Mouse (Mus musculus) hindbrain, embryonic 14.5 days (tissue): ENCODE measurements at regions not wholly inside any gene's neighbourhood (a gene's known extent, or its start where the extent isn't known, plus 50 kb on each side); places are given as distances from the start of the nearest gene placed in this dataset.

Experiments
- ATAC-seq: fragments of 200-750 bp; cut with Nextera tagmentation; 2 replicates; pipeline ENCODE4 v1.8.0; 2017; ENCODE audit warnings: moderate number of reproducible peaks, mild to moderate bottlenecking, moderate TSS enrichment, moderate library complexity; ENCODE audit not compliant: low FRiP score
- DNase-seq: peaks from one replicate; pipeline ENCODE4 v3.0.0-alpha.2; 2015; ENCODE audit warnings: low spot score
- H3K27ac ChIP-seq: fragments of 300-500 bp; sonication (generic); 2 replicates; pipeline ENCODE4 v1.5.1; 2014; ENCODE audit warnings: mild to moderate bottlenecking, moderate library complexity
- H3K27me3 ChIP-seq: fragments of 300-500 bp; sonication (generic); 2 replicates; pipeline ENCODE4 v1.6.1; 2014; ENCODE audit warnings: mild to moderate bottlenecking, low read length, mixed read lengths; ENCODE audit not compliant: control insufficient read depth, insufficient read depth
- H3K36me3 ChIP-seq: fragments of 300-500 bp; sonication (generic); replicated peaks from 2 replicates; pipeline ENCODE4 v1.6.1; 2014; ENCODE audit not compliant: control insufficient read depth, insufficient read depth
- H3K4me1 ChIP-seq: fragments of 300-500 bp; sonication (generic); replicated peaks from 2 replicates; pipeline ENCODE4 v1.6.1; 2014; ENCODE audit warnings: antibody characterized with exemption, low read length, mixed read lengths; ENCODE audit not compliant: control insufficient read depth, insufficient read depth
- H3K4me2 ChIP-seq: fragments of 300-500 bp; sonication (generic); replicated peaks from 2 replicates; pipeline ENCODE4 v1.6.1; 2014; ENCODE audit warnings: mild to moderate bottlenecking, moderate library complexity
- H3K4me3 ChIP-seq: fragments of 300-500 bp; sonication (generic); replicated peaks from 2 replicates; pipeline ENCODE4 v1.5.1; 2014; ENCODE audit warnings: mild to moderate bottlenecking, low read length
- H3K9ac ChIP-seq: fragments of 300-500 bp; sonication (generic); 2 replicates; pipeline ENCODE4 v1.6.1; 2014
- H3K9me3 ChIP-seq: fragments of 300-500 bp; sonication (generic); 2 replicates; pipeline ENCODE4 v1.6.1; 2016; ENCODE audit warnings: low read length; ENCODE audit not compliant: control insufficient read depth
- WGBS: fragments of 180-500 bp; shearing (Covaris S2); extraction: QIAGEN DNeasy Blood & Tissue Kit; methylation state at CpG from one replicate; pipeline ENCODE4 v1.1.7; 2014; 5-methylcytosine and 5-hydroxymethylcytosine counted together

GRCm38 (mm10) chr13:35389781-35390525 is 269.7 kb upstream of the Cdyl start:
- Histone ChIP-seq H3K4me1 (no peaks in the 10 kb centered on the region), H3K36me3 (no peaks in the 10 kb centered on the region), H3K4me3 (no peak overlapping the region), H3K4me2 (no peak overlapping the region), H3K9me3 (no peaks in the 10 kb centered on the region), H3K9ac (no peak overlapping the region), H3K27ac (no peak overlapping the region), H3K27me3 (no peaks in the 10 kb centered on the region)
- ATAC-seq = no peak
- DNase-seq = no peak
- WGBS = 95% methylated on average over 6 of the region's 6 CpGs

DNA sequence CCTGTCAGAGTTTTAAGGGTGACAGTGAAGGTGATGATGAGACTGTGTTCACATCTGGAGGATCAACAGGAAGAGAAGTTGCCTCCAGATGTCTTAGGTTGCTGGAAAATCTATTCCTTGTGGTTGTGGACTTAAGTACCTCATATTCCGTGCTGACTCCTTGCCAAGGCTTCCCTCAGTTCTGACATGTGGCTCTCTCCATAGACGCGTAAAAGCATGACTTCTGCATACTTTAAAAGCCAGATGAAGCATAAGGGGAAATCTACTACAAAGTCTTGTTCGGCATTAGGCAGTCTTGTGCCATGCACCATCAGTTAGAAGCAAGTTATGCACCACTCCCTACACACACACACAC is 269.1 kb upstream of the Cdyl start:
- no peak for ATAC-seq
- no peak overlapping the region for H3K9ac ChIP-seq
- no peak for DNase-seq
- no peak overlapping the region for H3K4me3 ChIP-seq
- WGBS = 81% methylated on average over 4 of the region's 4 CpGs
- H3K36me3 ChIP-seq = no peaks in the 10 kb centered on the region
- H3K27ac ChIP-seq = no peak overlapping the region
- H3K4me2 ChIP-seq = no peak overlapping the region
- H3K9me3 ChIP-seq = no peaks in the 10 kb centered on the region
- H3K4me1 ChIP-seq = no peaks in the 10 kb centered on the region
- no peaks in the 10 kb centered on the region for H3K27me3 ChIP-seq

GRCm38 (mm10) chr13:35392167-35392566 is 267.5 kb upstream of the Cdyl start:
- ATAC-seq (no peak), DNase-seq (no peak)
- 89% methylated on average over 6 of the region's 6 CpGs for WGBS
- Histone ChIP-seq H3K4me1 (no peaks in the 10 kb centered on the region), H3K9ac (no peak overlapping the region), H3K4me3 (no peak overlapping the region), H3K27me3 (no peaks in the 10 kb centered on the region), H3K27ac (no peak overlapping the region), H3K4me2 (no peak overlapping the region), H3K9me3 (no peaks in the 10 kb centered on the region), H3K36me3 (no peaks in the 10 kb centered on the region)

DNA sequence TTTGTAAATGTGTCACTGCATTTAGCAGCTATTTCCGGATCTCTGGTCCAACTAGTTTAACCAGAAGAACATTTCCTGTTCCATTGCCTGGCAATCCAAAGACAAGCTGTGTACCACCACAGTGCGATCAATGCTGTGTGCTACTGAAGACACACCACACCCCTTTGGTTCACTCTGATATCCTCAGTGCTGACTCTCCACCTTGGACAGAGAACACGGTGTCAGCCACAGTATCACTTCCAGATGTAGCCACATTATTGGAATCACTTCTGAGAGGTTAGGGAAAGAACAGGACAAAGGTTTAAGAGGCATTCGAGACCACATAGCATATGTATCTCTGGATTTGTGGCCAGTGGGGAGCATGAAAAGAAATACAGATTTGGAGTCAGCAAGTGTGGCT is 264.4 kb upstream of the Cdyl start:
- no peak overlapping the region for H3K4me2 ChIP-seq
- no peaks in the 10 kb centered on the region for H3K4me1 ChIP-seq
- H3K27ac ChIP-seq = no peak overlapping the region
- H3K4me3 ChIP-seq = no peak overlapping the region
- H3K9me3 ChIP-seq = no peaks in the 10 kb centered on the region
- H3K36me3 ChIP-seq = no peaks in the 10 kb centered on the region
- no peaks in the 10 kb centered on the region for H3K27me3 ChIP-seq
- ATAC-seq (no peak), DNase-seq (no peak)
- 80% methylated on average over 4 of the region's 4 CpGs for WGBS
- H3K9ac ChIP-seq = no peak overlapping the region

- WGBS = 25% methylated on average over 5 of the region's 5 CpGs
Observed at GRCm38 (mm10) chr13:35395630-35396029, 264.0 kb upstream of the Cdyl start.

DNA sequence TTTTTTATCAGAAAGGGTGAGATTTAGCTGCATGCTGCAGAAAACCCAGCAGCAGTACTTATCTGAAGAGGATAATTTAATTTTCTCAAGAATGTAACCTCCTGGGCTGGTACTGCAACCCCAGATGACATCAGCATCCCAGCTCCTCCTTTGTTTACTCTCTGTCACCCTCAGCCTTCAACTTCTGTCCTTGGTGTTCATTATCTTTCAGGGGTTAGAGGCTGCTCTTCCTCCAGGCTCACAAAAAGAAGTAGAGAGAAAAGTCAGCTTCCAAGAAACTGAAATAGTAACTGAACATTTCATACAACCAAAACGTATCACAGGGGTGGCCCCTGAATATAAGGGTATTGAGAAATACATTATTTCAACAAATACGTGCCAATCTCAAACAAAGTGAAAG is 262.5 kb upstream of the Cdyl start:
- no peak overlapping the region for H3K9ac ChIP-seq
- no peaks in the 10 kb centered on the region for H3K4me1 ChIP-seq
- 88% methylated on average over 2 of the region's 2 CpGs for WGBS
- no peaks in the 10 kb centered on the region for H3K27me3 ChIP-seq
- no peak overlapping the region for H3K27ac ChIP-seq
- no peak overlapping the region for H3K4me3 ChIP-seq
- H3K9me3 ChIP-seq = no peaks in the 10 kb centered on the region
- ATAC-seq (no peak), DNase-seq (no peak)
- H3K4me2 ChIP-seq = no peak overlapping the region
- no peaks in the 10 kb centered on the region for H3K36me3 ChIP-seq

More at GRCm38 (mm10) chr13:35395630-35396029, 264.0 kb upstream of the Cdyl start:
- Histone ChIP-seq H3K27ac (no peak overlapping the region), H3K9ac (no peak overlapping the region), H3K36me3 (no peaks in the 10 kb centered on the region), H3K4me3 (no peak overlapping the region), H3K9me3 (no peaks in the 10 kb centered on the region), H3K4me1 (no peaks in the 10 kb centered on the region), H3K27me3 (no peaks in the 10 kb centered on the region), H3K4me2 (no peak overlapping the region)
- DNase-seq (no peak), ATAC-seq (no peak)

DNA sequence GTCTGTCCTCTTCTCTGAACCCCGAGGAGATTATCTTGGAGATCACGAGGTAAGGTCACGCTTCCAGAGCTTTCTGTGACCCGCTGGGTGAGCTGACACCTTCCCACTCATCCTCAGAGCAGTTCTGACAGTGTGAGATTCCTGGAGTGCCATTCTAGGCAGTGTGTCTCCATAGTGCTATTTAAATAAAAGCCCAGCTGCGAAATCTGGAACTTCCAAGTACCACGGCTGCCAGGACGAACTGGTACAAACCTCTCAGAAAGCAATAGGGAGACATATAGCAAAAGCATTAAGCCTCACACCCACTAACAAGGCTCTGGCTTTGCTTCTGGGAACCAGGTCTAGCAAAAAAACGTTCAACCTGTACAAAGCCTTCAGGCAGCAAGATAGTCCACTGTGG is 261.4 kb upstream of the Cdyl start:
- H3K27me3 ChIP-seq = no peaks in the 10 kb centered on the region
- no peak for DNase-seq

GRCm38 (mm10) chr13:35402856-35403255 is 256.8 kb upstream of the Cdyl start:
- Histone ChIP-seq H3K36me3 (no peaks in the 10 kb centered on the region), H3K4me3 (no peak overlapping the region), H3K9ac (no peak overlapping the region), H3K27me3 (no peaks in the 10 kb centered on the region), H3K4me1 (no peaks in the 10 kb centered on the region), H3K9me3 (no peaks in the 10 kb centered on the region), H3K4me2 (no peak overlapping the region), H3K27ac (no peak overlapping the region)
- no peak for ATAC-seq
- no peak for DNase-seq
- 83% methylated on average over 2 of the region's 2 CpGs for WGBS

More for the DNA sequence above, 261.4 kb upstream of the Cdyl start:
- H3K9me3 ChIP-seq = no peaks in the 10 kb centered on the region
- ATAC-seq = no peak
- no peaks in the 10 kb centered on the region for H3K4me1 ChIP-seq
- H3K4me2 ChIP-seq = no peak overlapping the region
- no peak overlapping the region for H3K9ac ChIP-seq
- no peaks in the 10 kb centered on the region for H3K36me3 ChIP-seq
- H3K4me3 ChIP-seq = no peak overlapping the region
- no peak overlapping the region for H3K27ac ChIP-seq
- 68% methylated on average over 8 of the region's 8 CpGs for WGBS

- ATAC-seq (no peak), DNase-seq (no peak)
- no peak overlapping the region for H3K4me2 ChIP-seq
- no peak overlapping the region for H3K4me3 ChIP-seq
- no peaks in the 10 kb centered on the region for H3K27me3 ChIP-seq
- H3K9me3 ChIP-seq = no peaks in the 10 kb centered on the region
- H3K9ac ChIP-seq = no peak overlapping the region
- H3K27ac ChIP-seq = no peak overlapping the region
- no peaks in the 10 kb centered on the region for H3K4me1 ChIP-seq
- 88% methylated on average over 5 of the region's 5 CpGs for WGBS
- no peaks in the 10 kb centered on the region for H3K36me3 ChIP-seq
Observed at GRCm38 (mm10) chr13:35404428-35404827, 255.2 kb upstream of the Cdyl start.

- ATAC-seq (no peak), DNase-seq (no peak)
- Histone ChIP-seq H3K27ac (no peak overlapping the region), H3K9ac (no peak overlapping the region), H3K4me2 (no peak overlapping the region), H3K27me3 (no peaks in the 10 kb centered on the region), H3K36me3 (no peaks in the 10 kb centered on the region), H3K4me3 (no peak overlapping the region), H3K9me3 (no peaks in the 10 kb centered on the region), H3K4me1 (no peaks in the 10 kb centered on the region)
- WGBS = 76% methylated on average over 1 of the region's 1 CpGs
Observed at GRCm38 (mm10) chr13:35405384-35405783, 254.2 kb upstream of the Cdyl start.
